Mouse (Mus musculus): ENCODE measurements around the gene Pgf.
A peak's percentile ranks its signal among the peaks of the same experiment; 100 is the strongest.

Gene Pgf

DNA sequence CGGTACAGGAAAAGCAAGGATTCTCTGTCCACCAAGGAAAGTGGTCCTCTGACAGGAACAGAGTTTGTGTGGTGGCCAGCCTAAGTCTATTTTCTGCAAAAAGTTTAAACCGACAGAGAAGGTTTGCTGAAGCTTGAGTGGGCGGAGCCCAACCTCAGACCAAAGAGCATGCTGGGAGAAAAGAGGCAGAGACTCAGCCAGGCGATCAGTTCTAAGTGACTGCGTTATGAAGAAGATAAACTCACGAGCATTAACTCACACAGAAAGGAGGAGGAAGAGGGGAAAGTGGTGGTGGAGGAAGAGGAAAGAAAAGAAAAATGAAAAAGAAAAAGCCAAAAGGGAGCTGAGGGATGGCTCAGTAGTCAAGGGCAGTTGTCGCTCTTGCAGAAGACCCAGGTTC lies 12.7 kb upstream of the Pgf start:
- DNase-seq = no peak

DNA sequence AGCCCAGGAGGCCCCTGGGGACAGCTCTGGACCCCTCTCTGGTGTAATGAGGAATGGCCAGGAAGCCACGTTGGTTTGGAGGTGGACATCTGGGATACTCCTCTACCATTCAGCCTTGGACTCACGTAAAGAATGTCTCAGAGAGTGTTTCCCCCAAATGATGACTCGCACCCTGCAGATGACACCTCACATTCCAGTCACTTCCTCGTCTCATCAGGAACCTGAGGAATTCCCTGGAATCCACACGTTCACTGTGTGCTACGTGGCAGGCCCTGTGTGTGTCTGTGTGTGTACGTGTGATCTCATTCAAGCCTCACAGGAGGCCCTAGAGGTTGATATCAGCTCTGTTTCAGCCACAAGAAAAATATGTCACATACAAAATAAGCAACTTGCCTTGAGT lies 8.8 kb upstream of the Pgf start:
- DNase-seq = no peak

DNA sequence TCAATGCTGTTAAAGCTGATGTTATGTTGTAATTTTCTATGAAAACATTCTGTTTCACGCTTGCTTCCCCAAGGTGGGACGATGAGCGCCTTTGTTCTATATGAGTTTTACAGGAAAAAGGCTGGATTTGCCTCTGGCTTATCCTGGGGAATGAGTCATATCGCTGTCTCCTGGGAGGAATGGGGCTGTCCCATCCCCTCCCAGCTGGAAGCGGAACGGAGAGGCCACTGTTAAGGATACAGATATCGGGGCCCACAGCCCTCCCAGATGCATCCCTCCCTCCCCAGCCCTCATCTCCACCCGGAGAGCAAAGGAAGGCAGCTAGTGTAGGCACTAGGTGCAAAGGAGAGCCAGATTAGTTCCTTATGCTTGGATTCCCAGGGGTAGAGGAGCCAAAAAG lies 8.2 kb upstream of the Pgf start:
- DNase-seq = no peak

DNA sequence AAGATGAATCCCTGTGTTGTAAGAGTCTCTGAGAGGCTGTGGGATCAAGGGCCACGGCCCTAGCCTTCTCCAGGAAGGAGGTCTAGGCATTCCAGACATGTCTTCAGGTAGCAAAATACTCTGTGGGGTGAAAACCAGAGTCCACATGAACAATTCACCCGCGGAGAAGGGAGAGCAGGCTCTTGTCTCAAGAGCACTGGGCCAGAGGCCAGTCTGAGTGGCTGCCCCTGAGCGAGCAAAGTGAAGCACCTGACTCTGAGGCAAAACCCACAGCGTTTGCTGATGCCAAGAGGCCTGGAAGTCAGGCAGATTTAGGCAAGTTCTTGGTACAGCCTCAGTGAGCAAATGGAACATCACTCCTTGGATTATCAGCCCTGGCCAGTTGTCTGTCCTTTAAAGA lies 6.5 kb upstream of the Pgf start:
- DNase-seq = no peak

DNA sequence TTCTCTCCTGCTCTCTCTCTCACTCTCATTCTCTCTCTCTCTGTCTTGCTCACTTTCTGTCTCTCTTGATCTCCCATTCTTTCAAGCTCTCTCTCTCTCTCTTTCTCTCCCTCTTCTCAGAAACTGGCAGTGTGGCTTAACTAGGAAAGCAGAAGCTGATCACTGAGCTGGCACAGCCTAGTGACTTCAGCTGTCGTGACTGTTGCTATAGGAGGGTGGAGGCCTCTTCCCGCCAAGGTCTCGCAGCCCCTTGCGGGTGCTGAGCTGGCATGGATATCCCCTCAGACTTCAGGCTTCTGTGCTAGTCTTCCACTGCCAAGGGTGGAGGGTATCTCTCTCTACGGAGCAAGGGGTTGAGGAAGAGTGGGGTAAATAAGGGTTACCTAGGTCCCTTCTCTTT lies 5.3 kb upstream of the Pgf start:
- DNase-seq = no peak

DNA sequence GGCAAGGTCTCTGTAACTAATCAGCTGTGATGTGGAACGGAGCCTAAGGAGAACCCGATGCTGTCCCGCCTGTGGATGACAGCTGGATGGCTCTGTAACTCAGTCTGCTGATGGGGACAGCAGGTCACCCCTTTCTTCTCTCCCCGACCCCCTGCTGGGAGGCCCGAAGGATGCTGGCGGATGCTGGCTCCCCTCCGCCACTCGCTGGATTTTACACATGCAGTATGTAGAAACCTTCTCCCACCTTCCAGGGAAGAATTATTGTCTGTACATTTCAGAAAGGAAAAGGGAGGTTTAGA lies 4.7 kb upstream of the Pgf start:
- DNase-seq = no peak

DNA sequence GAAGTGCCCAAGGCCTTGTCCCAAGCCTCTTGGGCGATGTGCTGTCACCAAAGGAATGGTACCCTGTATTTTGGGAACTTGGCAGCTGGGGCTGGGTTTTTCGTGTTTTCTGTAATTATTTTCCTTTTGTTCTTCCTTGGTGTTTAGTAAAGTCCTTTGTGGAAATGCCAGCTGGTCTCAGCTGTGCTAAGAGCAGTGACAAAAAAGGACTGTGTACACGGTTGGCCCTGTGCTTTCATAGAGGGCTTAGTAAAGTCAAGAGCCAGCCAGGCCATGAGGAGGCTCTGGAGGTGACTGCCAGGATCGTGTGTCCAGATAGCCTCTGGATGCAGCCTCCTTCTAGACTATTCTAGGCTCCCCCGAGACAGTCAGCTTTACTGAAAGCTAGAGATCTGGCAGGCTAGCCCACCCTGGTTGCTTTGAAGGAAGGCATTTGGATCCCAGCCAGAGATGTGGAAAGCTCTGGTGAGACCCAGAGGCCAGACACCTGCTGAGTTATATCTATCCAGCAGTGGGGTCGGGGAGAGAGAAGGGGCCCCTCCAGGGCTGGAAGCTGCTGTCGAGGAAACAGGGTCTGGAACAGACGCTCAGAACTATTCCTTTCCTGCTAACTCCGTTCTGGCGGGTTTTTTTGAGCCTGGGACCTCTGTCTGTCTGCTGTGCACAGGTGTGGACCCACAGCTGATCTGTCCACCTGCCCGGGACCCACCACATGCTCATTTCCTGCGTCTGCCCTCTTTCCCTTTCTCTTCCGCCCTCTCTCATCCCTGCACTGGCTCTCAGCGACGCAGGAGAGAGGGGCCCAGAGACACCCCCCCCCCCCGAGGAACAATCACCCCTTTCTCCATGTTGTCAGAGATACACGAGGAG lies 4.1 kb upstream of the Pgf start:
- no peak for DNase-seq

DNA sequence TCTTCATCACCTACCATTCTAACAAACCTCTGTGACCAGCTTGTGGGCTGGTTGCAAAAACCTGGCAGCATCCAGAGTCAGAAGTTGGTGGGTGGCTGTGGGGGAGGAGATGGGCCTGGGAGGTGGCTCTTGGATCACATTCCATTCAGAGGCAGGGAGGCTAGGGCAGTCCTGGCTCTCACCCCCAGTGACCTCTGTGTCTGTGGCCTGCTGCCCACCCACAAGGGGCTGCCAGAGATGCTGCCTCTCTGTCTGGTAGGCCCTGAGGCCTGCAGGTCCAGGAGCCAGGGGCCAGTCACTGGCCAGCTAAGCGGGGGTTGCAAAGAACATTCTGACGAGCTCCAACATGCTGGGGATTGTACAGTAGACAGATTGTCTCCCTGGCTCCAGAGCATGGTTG lies 704 bp upstream of the Pgf start:
- DNase-seq = no peak

DNA sequence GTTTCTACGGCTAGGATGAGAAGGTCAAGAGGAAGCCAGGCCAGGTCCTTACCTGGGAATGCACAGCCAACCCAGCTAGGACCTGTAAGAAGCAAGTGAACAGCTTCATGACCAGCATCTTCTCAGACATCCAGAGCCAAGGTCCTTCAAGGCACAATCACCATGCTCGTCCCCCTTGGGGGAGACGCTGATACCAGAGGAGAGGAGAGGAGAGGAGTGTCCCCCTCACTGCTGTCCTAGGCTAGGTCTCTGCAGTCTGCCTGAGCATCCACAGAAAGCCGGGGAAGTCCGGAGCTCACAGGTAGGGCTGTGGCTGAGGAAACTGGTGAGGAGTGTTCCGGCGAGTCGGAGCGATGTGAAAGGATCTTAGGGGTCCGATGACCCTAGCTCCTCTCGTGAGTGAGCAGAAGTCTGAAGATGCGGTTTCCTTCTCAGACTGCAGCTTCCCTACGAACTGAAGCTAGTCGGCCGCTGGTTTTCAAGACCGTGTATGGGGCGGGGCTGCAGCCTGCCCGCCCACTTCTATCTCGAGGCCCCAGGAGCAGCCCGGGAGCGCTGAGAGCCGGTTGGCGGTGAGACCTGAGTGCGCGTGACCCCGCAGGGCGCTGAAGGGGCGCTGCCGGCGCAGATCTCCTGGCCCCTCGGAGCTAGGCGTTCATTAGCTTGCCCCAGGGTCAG lies 605 bp downstream of the Pgf start:
- DNase-seq = peak; percentile 64 to 73

DNA sequence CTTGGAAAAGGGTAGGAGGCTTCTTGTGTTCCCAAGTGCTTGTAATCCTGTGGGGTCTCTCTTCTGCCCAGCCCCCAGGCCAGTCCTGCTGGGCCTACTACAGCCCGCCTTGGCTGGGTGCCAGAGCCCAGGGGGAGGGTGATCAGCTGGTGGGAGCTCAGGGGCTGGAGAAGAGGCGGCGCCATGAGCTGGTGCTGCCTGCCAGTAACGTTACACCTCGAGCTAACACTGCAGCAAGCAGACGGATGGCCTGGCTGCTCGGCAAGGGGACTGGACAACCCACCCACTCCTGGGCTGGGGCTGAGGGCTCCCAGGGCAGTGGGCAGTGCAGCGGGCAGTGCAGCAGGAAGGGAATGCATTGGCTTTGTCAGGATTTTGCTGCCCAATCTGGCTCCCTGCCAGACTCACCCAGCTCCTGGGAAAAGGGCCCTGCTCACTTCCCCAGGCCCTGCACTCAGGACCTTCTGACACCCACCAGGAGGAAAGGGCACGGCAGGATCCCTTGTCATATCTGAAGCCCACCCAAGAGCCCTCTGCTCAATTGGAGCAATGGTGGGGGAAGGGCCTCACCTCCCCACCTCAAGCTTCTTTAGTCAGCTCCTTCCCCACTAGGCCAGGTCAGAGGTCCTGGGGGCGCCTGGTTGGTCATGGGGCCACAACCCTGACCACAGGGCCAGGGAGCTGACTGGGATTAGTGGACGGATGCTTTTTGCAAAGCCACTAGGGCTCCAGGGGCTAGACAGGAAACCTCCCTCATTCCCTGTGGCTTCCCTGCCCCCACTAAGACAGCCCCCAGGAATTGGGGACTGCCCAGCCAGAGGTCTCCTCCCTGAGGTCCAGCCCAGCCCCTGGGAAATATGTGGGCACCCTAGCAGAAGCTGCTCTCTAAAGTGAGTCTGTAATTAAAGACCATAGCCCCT lies 1.4 kb downstream of the Pgf start:
- DNase-seq = peak; percentile 70 to 77

DNA sequence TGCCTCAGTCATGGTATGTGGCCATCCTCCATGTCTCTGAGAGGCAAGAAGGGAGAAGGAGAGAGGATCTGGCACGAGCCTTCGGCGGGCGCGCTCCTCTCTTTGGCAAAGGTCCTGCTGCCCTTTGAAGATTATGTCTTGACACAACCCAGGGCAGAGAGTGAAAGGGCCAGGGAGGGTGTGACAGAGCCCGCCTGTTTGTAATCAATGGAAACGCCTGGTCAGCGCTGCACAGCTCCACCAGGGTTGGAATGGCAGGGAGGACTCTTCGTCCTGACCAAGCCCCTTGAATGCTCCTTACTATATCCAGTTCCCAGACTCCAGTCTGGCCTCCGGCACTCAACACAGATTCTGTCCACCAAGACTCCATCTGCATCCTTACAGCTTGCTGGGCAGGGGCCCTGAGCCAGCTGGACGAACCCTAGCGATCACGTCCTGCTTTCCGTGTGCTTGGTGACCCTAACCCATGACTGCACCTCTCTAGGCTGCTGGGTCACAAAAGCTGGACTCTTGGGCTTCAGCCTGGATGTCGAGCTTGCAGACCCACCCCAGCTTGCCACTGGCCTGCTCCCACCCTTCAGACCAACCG lies 2.4 kb downstream of the Pgf start:
- no peak for DNase-seq

DNA sequence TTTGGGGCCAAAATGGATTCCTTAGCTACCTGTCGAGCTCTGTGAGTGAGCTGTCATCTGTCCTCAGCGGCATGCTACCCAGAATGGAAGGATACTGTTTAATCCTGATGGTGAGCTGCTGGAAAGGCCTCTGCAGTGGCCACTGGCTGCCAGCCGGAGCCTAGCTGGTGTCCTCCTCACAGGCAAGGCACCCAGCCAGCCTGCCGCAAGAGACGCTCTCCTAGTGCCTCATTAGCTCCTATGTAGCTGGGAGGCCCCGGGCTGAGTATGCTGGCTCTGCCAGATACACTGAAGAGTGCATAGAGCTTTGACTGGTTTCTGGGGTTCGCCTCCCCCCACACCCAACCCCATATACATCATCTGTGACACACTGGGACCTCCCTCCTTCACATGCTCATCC lies 3.6 kb downstream of the Pgf start:
- no peak for DNase-seq

DNA sequence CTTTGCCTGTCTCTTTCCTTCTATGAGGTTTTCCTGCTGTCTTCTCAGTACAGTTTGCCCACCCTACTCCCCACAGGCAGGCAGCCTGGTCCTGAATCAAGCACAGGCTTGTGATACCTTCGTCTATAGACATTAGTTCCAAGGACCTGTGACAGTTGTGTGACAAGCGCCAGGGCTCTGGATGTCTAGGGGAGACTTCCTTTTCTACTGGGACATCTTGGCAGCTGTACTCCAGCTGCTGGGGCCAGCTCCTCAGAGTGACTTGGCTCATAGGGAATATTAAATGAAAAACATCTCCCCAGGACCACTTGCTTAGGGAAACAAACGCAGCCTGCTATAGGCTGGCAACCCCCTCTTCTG lies 6.7 kb downstream of the Pgf start:
- no peak for DNase-seq

DNA sequence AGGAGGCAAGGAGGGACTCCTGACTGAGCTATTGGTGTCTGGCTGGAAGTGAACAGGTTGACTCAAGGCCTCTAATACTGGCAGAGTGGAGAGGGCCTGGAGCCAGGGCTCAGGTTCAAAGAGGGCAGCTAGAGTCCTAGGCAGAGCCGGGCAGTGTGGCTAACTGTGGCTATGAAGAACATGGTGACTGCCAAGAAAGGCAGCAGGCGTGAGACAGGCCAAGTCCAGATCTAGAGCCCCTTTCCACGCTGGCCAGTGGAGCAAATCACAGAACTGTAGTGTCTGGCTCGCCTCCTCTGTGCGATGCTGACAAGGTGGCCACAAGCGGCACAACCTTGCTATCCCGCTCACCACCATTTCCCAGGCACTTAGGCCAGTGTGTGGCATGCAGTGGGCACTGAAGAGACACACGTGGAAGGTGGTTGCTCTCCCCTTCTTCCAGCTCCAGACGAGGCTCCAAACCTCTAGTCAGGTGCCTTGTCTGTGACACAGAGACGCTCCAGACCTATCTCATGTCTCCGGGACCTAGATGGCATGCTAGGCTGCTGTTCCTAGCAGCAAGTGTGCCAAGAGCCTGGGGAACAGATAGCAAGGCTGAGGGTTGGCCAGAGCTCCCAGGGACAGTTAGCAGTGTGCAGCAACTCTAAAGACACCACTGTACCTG lies 7.2 kb downstream of the Pgf start:
- no peak for DNase-seq

DNA sequence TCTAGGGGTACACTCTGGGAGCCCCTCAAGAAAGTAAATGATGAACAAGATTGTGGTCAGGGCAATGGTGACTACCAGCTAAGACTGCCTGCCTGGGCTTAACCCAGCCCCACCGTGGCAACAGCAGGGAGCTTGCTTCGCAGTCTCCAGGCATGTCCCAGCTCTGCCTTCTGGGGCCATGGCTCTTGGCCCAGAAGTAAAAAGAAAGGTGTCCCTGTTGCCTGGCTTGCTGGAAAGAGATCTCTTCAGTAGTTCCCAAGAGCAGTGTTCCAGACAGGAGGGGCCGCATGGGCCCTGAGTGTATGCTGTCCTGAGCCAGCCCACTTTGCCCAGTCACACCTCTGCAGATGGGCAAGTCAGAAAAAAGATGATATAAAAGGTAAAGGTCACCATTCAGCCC lies 7.7 kb downstream of the Pgf start:
- DNase-seq = no peak

DNA sequence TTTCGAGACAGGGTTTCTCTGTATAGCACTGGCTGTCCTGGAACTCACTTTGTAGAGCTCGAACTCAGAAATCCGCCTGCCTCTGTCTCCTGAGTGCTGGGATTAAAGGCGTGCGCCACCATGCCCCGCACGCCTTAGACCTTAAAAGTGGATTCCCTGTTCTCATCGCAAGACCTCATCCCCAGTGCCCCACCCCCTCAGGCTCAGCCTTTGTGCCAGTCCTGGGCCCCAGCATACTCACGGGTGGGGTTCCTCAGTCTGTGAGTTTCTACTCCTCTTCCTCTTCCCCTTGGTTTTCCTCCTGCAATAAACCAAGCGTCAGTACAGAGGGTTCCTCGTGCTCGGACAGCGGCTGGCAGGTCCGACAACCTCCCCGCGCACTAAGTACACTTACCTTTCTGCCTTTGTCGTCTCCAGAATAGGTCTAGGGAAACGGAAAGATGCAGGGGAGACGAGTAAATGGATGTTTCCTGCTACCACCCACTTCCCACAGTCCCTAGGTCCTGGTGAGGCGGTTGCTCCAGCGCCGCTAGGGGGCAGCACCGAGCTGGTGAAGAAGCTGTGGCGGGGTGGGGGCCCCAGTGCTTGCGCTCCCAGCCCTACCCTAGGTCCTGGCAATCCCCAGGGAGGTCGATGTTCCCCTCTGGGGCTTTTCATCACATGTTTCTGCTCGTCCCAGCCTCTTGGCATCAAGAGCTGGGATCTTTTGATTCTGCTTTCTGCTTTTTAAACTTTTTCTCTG lies 8.3 kb downstream of the Pgf start:
- DNase-seq = peak; percentile 94 to 95

DNA sequence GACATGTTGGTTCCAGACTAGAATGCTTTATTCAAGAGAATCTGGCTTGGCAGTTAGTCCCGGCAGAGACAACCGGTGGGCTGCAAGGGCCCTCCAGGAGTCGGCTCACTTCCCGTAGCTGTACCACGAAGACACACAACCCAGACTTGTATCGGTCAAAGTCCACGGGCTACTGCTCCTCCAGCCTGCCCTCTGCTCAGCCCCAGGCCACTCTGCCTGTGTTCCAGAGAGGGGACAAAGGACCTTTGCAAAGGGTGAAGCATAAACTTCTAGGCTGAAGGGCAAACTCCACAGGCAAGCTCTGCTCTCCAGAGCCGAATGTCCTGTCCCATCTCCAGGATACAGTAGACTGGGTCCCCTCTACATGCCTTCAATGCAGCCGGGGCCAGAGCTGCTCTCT lies 11.0 kb downstream of the Pgf start:
- no peak for DNase-seq

DNA sequence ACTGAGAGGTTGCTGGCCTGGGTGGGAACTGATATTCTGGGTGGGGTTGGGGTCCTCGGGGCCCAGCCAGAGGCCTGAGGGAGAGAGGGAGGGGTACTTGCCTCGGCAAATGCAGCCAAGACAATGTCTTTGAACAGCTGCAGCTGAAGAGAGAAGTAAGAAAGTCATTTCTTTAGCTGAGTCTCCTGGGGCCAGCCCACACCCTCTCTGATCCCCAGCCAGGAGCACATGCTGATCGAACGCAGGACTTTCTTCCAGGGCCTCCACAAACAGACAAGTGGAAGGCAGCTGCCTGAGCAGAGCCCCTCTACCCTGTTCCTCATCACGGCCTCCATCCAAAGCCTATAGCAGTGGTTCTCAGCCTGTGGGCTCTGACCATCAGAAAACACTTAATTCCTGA lies 12.6 kb downstream of the Pgf start:
- DNase-seq = no peak

DNA sequence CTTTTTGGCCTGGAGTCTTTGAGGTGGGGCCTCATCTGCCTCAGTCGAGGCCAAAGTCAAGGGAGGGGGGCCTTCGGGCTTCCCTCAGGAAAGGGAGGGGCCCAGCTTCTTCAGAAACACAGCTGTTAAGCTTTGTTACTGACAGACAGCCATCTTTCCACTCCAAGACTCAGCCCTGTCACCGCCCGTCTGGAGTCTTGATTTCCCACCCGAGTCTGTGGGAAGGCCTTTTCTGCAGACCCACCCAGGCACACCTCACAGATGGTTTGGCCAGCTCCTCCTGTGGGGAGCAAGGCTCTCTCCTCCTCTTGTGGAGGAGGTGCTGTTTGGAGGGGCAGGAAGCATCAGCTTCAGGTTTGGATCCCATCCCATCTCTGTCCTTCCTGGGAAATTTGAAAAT lies 18.0 kb downstream of the Pgf start:
- no peak for DNase-seq

DNA sequence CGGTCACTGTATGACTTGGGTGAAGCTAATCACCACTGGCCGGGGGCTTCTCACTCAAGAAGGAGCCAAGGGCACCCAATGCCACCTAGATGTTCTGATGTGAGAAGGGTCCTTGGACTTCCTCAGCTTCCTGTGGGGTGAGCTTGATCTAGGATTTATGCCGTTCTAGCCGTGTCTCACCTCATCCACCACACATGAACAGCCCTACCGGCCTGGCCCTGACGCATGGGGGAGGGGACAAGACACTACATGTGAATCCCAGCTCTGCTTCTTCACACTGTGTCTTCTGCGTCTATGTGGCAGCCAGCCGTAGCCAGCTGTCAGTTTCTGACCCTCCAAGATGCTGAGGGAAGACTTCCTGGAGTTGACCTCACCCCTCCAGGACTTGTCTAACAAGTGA lies 18.8 kb downstream of the Pgf start:
- no peak for DNase-seq

DNA sequence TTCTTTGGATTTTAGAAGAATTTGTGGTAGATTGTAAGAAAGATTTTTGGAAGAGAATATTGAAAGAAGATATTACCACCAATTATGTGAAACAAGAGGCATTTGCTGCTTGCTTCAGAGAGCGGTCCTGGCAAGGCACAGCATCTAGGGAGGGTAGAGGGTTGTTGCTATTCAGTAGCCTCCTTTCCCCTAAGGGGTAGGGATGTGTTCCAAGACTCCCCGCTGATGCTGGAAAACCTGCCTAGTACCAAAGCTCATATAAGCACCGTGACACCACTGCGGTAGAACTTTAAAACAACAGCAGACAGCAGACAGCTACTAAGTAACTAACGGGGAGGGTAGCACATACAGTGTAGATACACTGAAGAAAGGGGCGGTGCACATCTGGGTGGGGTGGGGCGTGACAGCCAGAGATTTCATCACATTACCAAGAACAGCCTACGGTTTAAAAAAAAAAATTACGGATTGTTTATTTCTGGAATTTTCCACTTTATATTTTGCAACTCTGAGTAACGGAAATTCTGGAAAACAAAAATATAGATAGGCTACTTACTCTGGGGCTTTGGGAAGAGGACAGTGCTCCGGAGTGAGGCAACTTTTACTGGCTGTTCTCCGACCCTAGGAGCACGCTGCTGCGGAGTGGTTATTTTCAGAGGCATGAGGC lies 19.7 kb downstream of the Pgf start:
- DNase-seq = no peak

DNA sequence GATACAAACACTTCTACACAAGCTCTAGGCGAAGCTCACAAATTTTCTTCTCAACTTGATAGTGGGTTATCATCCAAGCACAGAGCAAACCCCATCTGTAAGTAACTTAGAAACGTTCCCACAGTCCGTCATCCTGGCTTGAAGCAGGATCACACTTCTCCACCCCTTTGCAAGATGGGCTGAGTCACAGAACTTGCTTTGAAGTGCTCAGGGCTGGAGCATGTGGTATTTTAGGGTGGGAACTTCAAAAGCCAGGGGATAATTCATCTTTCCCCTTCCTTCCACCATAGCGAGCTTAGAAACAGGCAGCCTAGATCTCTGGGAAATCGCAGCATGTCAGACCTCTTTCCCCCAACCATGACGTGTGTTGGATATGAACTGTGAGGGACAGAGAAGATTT lies 21.3 kb downstream of the Pgf start:
- no peak for DNase-seq

Measured in kidney, postnatal 4 days (tissue).